17 mouse cellular contexts compared by ENCODE assay signal in genomic region chr7:107694254-107694947, GRCm38 (mm10).
DNase-seq lines count a peak whose midpoint lies in the region; ATAC-seq and TF ChIP-seq lines count a peak whose summit lies in the region.
"Had no signal": no experiment of that assay in that cellular context is flagged by ENCODE, and none has a peak within 500 bp of the region (broad histone marks: within the 10 kb centered on the region; RNA-seq: fewer than 3 reads in every experiment).

No protein-coding gene starts in this region.

- no peak overlapping the region for H3K27ac ChIP-seq in forebrain, embryonic 14.5 days (ENCODE audit: low read depth, low read length)
- H3K27ac ChIP-seq in forebrain, postnatal 0 days (ENCODE audit: low read depth, low read length) = no peak overlapping the region
- no peak overlapping the region for H3K27ac ChIP-seq in midbrain, embryonic 14.5 days (replicated peaks; ENCODE audit: low read depth, low read length)
- H3K27ac ChIP-seq: liver, embryonic 14.5 days had no signal

- DNase-seq in forebrain, embryonic 14.5 days (ENCODE audit: low spot score) = peak; percentile 45
- no peak for DNase-seq in forebrain, postnatal 0 days
- peak; percentile 67 for DNase-seq in retina, postnatal 1 day
- DNase-seq in retina, embryonic 14.5 days (ENCODE audit: low spot score) = no peak
- peak; percentile 47 for DNase-seq in midbrain, embryonic 14.5 days
- DNase-seq in cerebellum, adult 11 months = no peak
- DNase-seq in urinary bladder, postnatal 25 days (ENCODE audit: low spot score) = no peak
- DNase-seq: adrenal gland, adult 2 months; cerebellum, adult 9-10 months; heart, postnatal 10 days; kidney, adult 11 months; right cerebral cortex, adult 18-20 months; thymus, adult 18-20 months had no signal

- H3K9ac ChIP-seq in forebrain, embryonic 14.5 days (ENCODE audit: low read length) = no peak overlapping the region
- no peak overlapping the region for H3K9ac ChIP-seq in forebrain, postnatal 0 days
- no peak overlapping the region for H3K9ac ChIP-seq in midbrain, embryonic 14.5 days (replicated peaks; ENCODE audit: low read length)
- H3K9ac ChIP-seq: limb, embryonic 13.5 days; liver, embryonic 14.5 days had no signal

- no peaks in the 10 kb centered on the region for H3K36me3 ChIP-seq in forebrain, embryonic 14.5 days (ENCODE audit: control insufficient read depth, insufficient read depth, low read length)
- no peaks in the 10 kb centered on the region for H3K36me3 ChIP-seq in forebrain, postnatal 0 days (ENCODE audit: insufficient read depth)
- no peaks in the 10 kb centered on the region for H3K36me3 ChIP-seq in midbrain, embryonic 14.5 days (ENCODE audit: control insufficient read depth, insufficient read depth, low read length)

- H3K4me3 ChIP-seq in forebrain, embryonic 14.5 days (ENCODE audit: low read depth, low read length) = no peak overlapping the region
- no peak overlapping the region for H3K4me3 ChIP-seq in forebrain, postnatal 0 days (ENCODE audit: low read depth, low read length)
- H3K4me3 ChIP-seq in midbrain, embryonic 14.5 days (replicated peaks; ENCODE audit: low read depth, low read length) = no peak overlapping the region
- H3K4me3 ChIP-seq: limb, embryonic 13.5 days had no signal

- H3K4me1 ChIP-seq in forebrain, embryonic 14.5 days (ENCODE audit: control insufficient read depth, insufficient read depth, low read length) = no peaks in the 10 kb centered on the region
- H3K4me1 ChIP-seq in forebrain, postnatal 0 days (ENCODE audit: insufficient read depth) = no peaks in the 10 kb centered on the region
- H3K4me1 ChIP-seq in midbrain, embryonic 14.5 days (ENCODE audit: control insufficient read depth, insufficient read depth, low read length) = no peaks in the 10 kb centered on the region; the same call in 1 of the 2 replicates

- no peak for TF ChIP-seq CTCF in forebrain, postnatal 0 days (IDR thresholded peaks at IDR 0.05; ENCODE audit: low read depth)

- H3K27me3 ChIP-seq in forebrain, embryonic 14.5 days (replicated peaks; ENCODE audit: control insufficient read depth, insufficient read depth, low read length) = no peaks in the 10 kb centered on the region
- no peaks in the 10 kb centered on the region for H3K27me3 ChIP-seq in forebrain, postnatal 0 days (ENCODE audit: insufficient read depth, low read length)
- H3K27me3 ChIP-seq in midbrain, embryonic 14.5 days (ENCODE audit: control insufficient read depth, insufficient read depth, low read length) = peaks cover 10% of the 10 kb centered on the region; the same call in 1 of the 2 replicates
- H3K27me3 ChIP-seq: limb, embryonic 13.5 days had no signal

- peak; percentile 58; the same call in 1 of the 2 replicates for ATAC-seq in forebrain, embryonic 14.5 days
- no peak for ATAC-seq in forebrain, postnatal 0 days
- ATAC-seq in midbrain, embryonic 14.5 days (ENCODE audit: low FRiP score, low TSS enrichment) = peak; percentile 59; the same call in 1 of the 2 replicates
- ATAC-seq: lung, postnatal 0 days had no signal

- H3K9me3 ChIP-seq in forebrain, embryonic 14.5 days (replicated peaks; ENCODE audit: control insufficient read depth, low read length) = no peaks in the 10 kb centered on the region
- no peaks in the 10 kb centered on the region for H3K9me3 ChIP-seq in forebrain, postnatal 0 days (ENCODE audit: low read length)
- H3K9me3 ChIP-seq in midbrain, embryonic 14.5 days (ENCODE audit: control insufficient read depth, low read length) = no peaks in the 10 kb centered on the region
- H3K9me3 ChIP-seq: limb, embryonic 13.5 days had no signal

- H3K4me2 ChIP-seq in forebrain, embryonic 14.5 days (ENCODE audit: low read length) = no peak overlapping the region
- no peak overlapping the region for H3K4me2 ChIP-seq in forebrain, postnatal 0 days (ENCODE audit: low read depth)
- no peak overlapping the region for H3K4me2 ChIP-seq in midbrain, embryonic 14.5 days (ENCODE audit: low read length)
- H3K4me2 ChIP-seq: heart, embryonic 11.5 days; limb, embryonic 13.5 days had no signal

- WGBS in forebrain, embryonic 14.5 days = 40% methylated on average over 10 of the region's 10 CpGs
- 36% methylated on average over 10 of the region's 10 CpGs for WGBS in forebrain, postnatal 0 days
- 44% methylated on average over 10 of the region's 10 CpGs for WGBS in midbrain, embryonic 14.5 days

Comparison
In these comparisons a context has a peak if more than half of its experiments do, and no peak if none do; other contexts are left out.
1. DNase-seq: peak in forebrain, embryonic 14.5 days (single experiment), retina, postnatal 1 day (single experiment) and midbrain, embryonic 14.5 days (single experiment); none in forebrain, postnatal 0 days (single experiment), retina, embryonic 14.5 days (single experiment), cerebellum, adult 11 months (single experiment) and urinary bladder, postnatal 25 days (single experiment).